Mouse (Mus musculus) kidney, postnatal 10 days (tissue): Measurements from ENCODE around the gene Tas2r135.

ENCODE experiments used
- DNase-seq: peaks from one replicate; pipeline ENCODE4 v3.0.0; 2021; ENCODE audit warnings: mixed read lengths

Tas2r135 gene

GRCm38 (mm10) chr6:42405134-42405533, at the start of gene Tas2r135:
TSS of gene Tas2r135 (plus strand) at chr6:42405434.
- DNase-seq: no peak

DNA sequence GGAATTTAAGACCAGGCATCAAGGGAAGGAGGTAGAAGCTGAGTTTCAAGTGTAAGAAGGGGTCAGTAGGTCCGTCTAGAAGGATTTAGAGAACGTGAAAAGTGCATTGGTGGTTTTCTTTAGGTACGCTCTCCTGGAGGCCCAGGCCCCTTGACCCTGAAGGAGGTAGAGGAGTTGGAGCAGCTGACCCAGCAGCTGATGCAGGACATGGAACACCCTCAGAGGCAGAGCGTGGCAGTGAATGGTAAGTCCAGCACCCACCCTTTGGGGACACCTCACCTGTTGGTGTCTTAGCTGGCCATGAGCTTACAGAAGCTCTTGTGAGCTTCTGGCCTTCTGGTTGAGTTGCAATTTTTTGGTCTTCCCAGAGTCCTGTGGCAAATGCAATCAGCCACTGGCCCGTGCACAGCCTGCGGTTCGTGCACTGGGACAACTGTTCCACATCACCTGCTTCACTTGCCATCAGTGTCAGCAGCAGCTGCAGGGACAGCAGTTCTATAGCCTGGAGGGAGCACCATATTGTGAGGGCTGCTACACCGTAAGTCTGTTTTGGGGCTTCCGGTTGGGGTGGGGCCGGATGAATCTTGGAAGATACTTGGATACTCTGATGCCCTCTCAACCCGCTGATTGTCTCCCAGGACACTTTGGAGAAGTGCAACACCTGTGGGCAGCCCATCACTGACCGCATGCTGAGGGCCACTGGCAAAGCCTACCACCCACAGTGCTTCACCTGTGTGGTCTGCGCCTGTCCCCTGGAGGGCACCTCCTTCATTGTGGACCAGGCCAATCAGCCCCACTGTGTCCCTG, 49.2 kb upstream of the Tas2r135 start:
- DNase-seq: no peak

GRCm38 (mm10) chr6:42356913-42357312, 48.3 kb upstream of the Tas2r135 start:
- no peak for DNase-seq

DNA sequence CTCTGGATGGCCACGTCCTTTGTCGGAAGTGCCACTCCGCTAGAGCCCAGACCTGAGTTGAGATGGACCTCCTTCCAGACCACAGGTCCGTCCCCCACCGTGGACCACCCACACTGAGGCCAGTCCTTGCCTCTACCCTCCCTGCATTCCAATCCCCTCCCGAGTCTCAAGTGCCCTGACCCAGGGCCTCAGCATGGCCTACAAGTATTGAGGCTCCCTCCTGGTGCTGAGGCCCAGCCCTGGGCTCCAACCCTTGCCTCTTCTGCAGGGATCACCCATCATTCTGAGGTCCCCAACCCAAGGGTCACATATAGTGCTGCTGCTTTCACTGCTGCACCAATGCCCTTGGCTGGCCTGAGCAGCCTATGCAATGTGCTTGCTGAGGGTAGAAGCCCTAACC, 47.3 kb upstream of the Tas2r135 start:
- DNase-seq: no peak

DNA sequence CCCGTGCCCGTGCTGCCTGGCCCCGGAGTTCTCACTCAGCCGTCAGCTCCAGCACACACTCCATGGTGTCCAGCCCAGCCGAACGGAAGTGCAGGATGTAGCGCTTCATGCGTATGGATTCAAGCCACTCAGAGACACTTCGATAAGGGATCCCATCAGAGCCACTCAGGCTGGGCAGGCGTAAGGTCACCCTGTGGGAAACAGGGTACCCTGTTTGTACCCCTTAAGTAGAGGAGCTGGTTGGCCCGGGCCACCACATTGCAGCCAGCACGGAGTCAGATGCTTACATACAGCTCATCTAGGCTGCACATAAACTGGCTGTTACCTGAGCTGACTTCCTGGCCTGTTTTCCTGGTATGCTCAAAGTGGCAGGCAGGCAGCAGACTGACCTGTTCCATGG, 46.3 kb upstream of the Tas2r135 start:
- no peak for DNase-seq

DNA sequence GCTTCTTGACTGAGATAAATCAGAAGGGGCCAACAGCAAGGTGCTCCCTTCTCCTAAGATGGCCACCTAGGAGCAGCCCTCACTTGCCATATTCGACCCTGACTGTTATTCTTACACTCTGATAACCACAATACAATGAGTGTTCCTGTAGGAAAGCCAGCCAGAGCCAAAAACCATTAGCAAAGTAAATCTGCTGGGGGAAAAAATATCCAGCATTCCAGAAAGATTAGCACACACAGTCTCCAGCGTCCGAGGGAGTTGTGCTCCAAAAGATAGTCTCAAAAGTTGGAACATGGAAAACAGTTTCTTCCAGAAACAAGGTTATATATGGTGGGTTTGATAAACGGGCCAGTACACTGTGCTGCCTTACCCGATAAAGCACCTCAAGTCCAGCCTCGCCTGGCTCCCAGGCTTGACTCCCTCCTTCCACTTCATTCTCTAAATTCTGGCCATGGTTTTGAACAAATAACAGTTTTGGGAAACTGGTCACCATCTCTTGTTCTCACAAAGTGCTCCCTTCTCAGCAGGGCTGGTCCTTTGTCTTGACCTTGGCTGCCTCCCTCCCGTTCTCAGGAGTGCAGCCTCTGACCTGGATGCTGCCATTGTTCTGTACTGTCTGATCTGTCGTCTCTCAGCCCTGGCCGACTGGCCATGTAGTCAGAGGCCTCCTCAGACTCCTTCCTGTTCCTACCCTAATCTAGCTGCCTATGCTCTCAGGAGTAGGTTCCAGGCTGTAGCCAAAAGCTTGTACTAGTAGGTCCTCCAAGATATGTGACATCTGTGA, 45.7 kb upstream of the Tas2r135 start:
- no peak for DNase-seq

DNA sequence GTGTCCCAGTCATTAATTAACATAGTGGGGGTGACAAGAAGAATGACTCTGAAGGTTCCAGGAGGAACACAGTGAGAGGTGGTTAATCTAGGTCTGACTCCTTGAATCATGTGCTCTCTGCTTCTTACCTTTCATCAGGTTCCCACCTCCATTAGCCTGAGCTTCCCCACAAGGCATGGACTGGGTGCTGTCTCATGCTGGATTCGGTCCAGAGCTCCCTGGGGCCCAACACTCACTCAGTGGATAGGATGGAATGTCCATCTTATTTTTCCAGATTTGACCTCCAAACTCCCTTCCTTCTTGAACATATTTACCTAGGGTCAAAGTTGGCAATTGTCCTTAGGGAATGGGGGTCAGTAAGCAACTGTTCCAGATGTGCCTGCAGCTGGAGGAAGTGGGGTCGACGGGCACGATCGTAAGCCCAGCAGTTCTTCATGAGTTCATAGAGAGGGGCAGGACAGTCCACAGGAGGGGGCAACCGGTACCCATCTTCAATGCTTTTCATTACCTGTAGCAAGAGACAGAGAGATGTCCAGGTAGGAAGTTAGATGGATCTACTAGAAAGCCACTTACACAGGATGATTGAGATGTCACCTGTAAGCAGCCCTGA, 44.9 kb upstream of the Tas2r135 start:
- DNase-seq: no peak

GRCm38 (mm10) chr6:42361041-42361895, 44.0 kb upstream of the Tas2r135 start:
- DNase-seq: no peak

DNA sequence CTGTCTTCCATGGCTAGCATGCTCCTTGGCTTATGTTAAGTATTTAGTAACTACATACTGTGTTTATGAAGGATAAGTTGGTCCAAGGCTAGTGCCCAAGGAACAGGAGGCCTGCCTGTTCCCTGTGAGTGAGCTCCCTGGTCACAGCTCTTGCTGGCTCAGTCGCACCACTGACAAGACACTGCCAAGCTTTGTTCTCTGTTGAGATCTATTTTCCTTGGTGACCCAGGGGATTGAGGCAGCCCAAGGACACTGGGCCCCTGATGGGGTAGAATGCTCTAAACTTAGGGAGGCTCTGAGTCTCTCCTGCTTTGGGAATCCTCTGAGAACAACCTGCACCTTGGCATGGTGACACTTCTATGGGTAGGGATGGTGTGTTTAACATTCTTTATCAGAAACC, 43.2 kb upstream of the Tas2r135 start:
- no peak for DNase-seq

GRCm38 (mm10) chr6:42362497-42362896, 42.7 kb upstream of the Tas2r135 start:
- no peak for DNase-seq

DNA sequence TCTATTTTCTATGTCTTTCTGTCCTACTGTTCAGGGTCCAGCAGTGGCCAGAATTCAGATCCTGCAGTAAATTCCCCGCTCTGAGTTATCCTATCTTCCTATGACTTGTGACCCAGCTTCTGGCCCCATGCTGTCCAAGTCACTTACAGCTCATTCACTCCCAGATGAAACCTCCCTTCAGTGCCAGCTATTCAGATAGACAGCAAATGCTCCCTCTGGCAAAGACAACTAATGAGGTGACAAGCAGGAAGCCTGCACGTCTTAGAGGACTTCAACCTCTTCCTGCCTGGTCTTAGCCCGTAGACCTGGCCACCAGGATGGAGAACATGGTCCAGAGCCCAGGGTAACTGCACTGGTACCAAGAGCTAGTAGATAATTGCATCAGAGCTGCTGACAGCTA, 42.3 kb upstream of the Tas2r135 start:
- DNase-seq: no peak

DNA sequence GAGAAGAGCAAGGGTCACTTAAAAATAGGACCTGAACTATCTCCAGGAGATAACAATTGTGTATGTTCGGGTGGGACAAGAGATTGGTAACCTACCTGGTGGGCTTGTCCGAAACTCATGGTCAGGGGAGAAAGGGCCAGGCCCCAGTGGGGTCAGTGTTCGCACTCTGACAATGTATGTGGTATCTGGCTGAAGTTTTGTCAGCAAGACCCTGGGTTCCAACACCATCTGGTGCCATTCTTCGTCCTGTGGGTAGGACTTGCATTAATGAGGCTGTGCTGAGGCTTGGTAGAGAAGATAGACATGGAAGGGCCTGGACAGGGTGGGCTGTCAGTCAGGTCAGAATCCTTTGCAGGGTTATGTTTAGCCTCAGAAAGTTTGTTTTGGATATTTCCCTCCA, 41.2 kb upstream of the Tas2r135 start:
- no peak for DNase-seq

- DNase-seq: no peak
Observed at GRCm38 (mm10) chr6:42364607-42365006, 40.6 kb upstream of the Tas2r135 start.

- no peak for DNase-seq
Observed at GRCm38 (mm10) chr6:42365215-42365614, 40.0 kb upstream of the Tas2r135 start.

GRCm38 (mm10) chr6:42369870-42370269, 35.4 kb upstream of the Tas2r135 start:
- no peak for DNase-seq

- DNase-seq: peak; percentile 68
Observed at GRCm38 (mm10) chr6:42370630-42371363, 34.4 kb upstream of the Tas2r135 start.

DNA sequence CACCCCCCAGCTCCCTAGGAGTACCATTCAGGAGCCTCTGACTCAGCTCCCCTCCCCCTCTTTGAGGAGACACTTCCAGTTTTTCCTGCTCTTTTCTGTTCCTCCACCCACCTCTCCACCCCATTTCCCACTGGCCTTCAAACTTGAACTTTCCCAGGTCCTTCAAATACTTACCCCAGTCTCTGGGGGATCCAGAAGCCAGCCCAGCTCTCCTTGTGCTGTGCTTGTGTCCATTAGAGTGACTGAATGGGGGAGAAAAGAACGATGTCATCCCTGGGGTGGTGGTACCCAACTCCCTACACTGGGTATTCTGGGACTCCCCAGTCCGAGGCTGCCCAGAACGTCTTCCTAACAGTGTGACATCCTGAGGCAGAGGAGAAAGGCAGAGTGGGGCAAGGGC, 33.2 kb upstream of the Tas2r135 start:
- no peak for DNase-seq

GRCm38 (mm10) chr6:42372421-42372815, 32.8 kb upstream of the Tas2r135 start:
- no peak for DNase-seq

DNA sequence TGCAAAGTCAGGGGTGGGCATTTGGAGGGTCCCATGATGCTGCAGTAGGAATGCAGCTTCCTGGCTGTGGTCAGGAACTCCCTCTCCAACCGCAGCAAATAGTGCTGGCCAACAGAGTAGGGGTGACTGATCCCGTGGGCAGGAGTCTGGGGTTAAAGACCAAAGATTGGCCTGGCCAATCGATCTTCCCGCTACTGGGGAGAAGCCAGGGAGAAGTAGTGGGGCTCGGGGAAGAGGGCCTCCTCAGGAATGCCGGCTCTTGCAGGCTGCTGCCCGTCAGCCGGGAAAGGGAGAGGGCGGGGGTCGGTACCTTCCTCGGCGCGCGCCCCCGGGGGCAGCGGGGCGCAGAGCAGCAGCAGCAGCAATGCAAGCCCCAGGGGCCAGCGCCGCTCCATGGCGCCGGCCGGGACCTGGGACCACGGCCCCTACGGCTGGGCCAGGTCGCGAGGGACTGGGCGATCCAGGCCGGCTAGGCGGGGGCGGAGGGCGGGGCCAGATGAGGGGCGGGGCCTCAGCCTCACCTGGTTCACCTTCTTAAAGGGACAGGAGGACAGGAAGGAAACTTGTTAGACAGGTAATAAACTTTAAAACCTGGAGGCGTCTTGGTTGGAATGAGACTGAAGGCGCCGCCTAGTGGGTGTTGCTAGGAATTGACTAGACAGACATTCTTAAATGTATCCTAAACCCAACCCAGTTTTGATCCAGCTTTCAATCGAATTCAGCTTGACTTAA, 32.3 kb upstream of the Tas2r135 start, which contains the start of gene Epha1:
Epha1 (minus strand) TSS at position 453 of the 732 bp plus-strand sequence.
- peak; percentile 82 for DNase-seq

DNA sequence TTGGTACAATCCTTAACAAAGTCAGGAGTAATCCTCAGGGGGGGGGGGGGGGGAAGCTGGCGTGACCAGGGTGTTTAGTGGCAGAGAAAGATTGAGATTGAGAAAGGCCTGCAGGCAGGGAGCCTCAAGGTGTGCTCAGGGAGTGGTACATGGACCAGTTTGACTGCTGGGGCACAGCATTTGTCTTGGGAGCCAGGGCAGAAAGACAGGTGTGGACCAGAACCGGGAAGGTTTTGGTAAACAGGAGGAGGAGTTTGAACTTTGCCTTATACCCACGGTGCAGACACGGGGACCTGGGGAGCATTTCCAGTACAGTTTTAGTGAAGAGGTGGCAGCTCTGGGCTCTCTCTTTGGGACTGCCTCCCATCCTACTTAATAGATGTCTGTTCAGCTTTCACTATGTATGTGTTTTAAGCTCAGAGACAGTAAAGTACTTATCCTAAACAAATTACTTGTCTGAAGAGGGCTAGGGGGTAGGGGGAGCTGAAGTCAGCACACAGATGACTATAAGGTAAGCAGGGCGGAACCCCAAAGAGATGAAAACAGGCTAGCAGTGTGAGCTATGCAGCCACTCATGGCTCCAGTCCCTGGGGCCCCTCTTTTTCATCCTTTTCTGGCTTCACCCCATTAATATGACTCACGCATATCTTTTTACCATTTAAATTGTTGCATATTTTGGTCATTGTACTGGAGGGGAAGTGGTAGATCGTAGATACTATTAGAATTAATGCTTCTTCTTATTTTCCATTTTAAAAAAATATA, 31.4 kb upstream of the Tas2r135 start:
- DNase-seq: no peak
